In genomic region chr19:12498941-12499340, GRCm38 (mm10) we compare ENCODE assay signal across 13 mouse cellular contexts. TPM values are rescaled to one million over a fixed set of nuclear protein-coding genes. Genes with fewer than 3 reads are reported as not detected.
A peak's percentile ranks its signal among the peaks of the same experiment; 100 is the strongest.
DNase-seq lines count a peak whose midpoint lies in the region; ATAC-seq and TF ChIP-seq lines count a peak whose summit lies in the region.
"Had no signal": no experiment of that assay in that cellular context is flagged by ENCODE, and none has a peak within 500 bp of the region (broad histone marks: within the 10 kb centered on the region; RNA-seq: fewer than 3 reads in every experiment).

No protein-coding gene starts in this region.

- peak overlapping the region; percentile 28; the same call in 1 of the 2 replicates for H3K27ac ChIP-seq in gastrocnemius, adult 2 months
- peak overlapping the region; percentile 98 for H3K27ac ChIP-seq in forebrain, embryonic 10.5 days
- H3K27ac ChIP-seq in hindbrain, embryonic 16.5 days (ENCODE audit: low read depth, low read length), result peak overlapping the region; percentile 93
- H3K27ac ChIP-seq in midbrain, postnatal 0 days (ENCODE audit: low read depth, low read length), result peak overlapping the region; percentile 8; the same call in 1 of the 2 replicates
- H3K27ac ChIP-seq: heart, embryonic 15.5 days; kidney, postnatal 0 days had no signal

- 68% methylated on average over 1 of the region's 1 CpGs for WGBS in forebrain, embryonic 10.5 days
- 17% methylated on average over 1 of the region's 1 CpGs for WGBS in hindbrain, embryonic 16.5 days
- 23% methylated on average over 1 of the region's 1 CpGs for WGBS in midbrain, postnatal 0 days

- peak overlapping the region; percentile 83 for H3K4me2 ChIP-seq in hindbrain, embryonic 16.5 days (ENCODE audit: low read length)
- peak overlapping the region; percentile 87 for H3K4me2 ChIP-seq in midbrain, postnatal 0 days (ENCODE audit: low read depth, low read length, poor library complexity, severe bottlenecking)
- H3K4me2 ChIP-seq: heart, embryonic 15.5 days had no signal

- DNase-seq in gastrocnemius, adult 2 months, result no peak
- DNase-seq in gastrocnemius, adult 18-20 months (ENCODE audit: low spot score), result no peak
- no peak for DNase-seq in forebrain, embryonic 10.5 days (ENCODE audit: extremely low spot score, low spot score)
- DNase-seq in midbrain, postnatal 0 days (ENCODE audit: low spot score), result no peak
- no peak for DNase-seq in right cerebral cortex, postnatal 25 days
- no peak for DNase-seq in ovary, adult 18-20 months (ENCODE audit: low spot score)
- DNase-seq: lung, postnatal 10 days; spleen, adult 18-20 months; thymus, postnatal 25 days had no signal

- no peaks in the 10 kb centered on the region for H3K27me3 ChIP-seq in forebrain, embryonic 10.5 days (ENCODE audit: poor library complexity, severe bottlenecking)
- no peaks in the 10 kb centered on the region for H3K27me3 ChIP-seq in hindbrain, embryonic 16.5 days (replicated peaks; ENCODE audit: control insufficient read depth, insufficient read depth, low read length)
- H3K27me3 ChIP-seq in midbrain, postnatal 0 days (ENCODE audit: insufficient read depth, low read length), result no peaks in the 10 kb centered on the region

- H3K36me3 ChIP-seq in forebrain, embryonic 10.5 days (replicated peaks), result peaks cover 40% of the 10 kb centered on the region
- no peaks in the 10 kb centered on the region for H3K36me3 ChIP-seq in hindbrain, embryonic 16.5 days (ENCODE audit: control insufficient read depth, insufficient read depth, low read length)
- H3K36me3 ChIP-seq in midbrain, postnatal 0 days (ENCODE audit: insufficient read depth, low read length), result peaks cover 5% of the 10 kb centered on the region; the same call in 1 of the 2 replicates
- H3K36me3 ChIP-seq: heart, embryonic 15.5 days had no signal

- intact Hi-C loops in gastrocnemius, adult 2 months (cut with DNase I), result no loop called here

- no peak for ATAC-seq in hindbrain, embryonic 16.5 days
- ATAC-seq in midbrain, postnatal 0 days (ENCODE audit: low FRiP score), result no peak
- no peak for ATAC-seq in monocyte, adult 5-6 weeks (replicated peaks; ENCODE audit: insufficient number of reproducible peaks, low FRiP score, low TSS enrichment, poor library complexity, severe bottlenecking)

- peaks cover 70% of the 10 kb centered on the region for H3K4me1 ChIP-seq in forebrain, embryonic 10.5 days
- peaks cover 19% of the 10 kb centered on the region for H3K4me1 ChIP-seq in hindbrain, embryonic 16.5 days (ENCODE audit: control insufficient read depth, insufficient read depth, low read depth, low read length)
- peaks cover 11% of the 10 kb centered on the region; the same call in 1 of the 2 replicates for H3K4me1 ChIP-seq in midbrain, postnatal 0 days (ENCODE audit: insufficient read depth, low read length)

- no peak for TF ChIP-seq CTCF in gastrocnemius, adult 2 months (IDR thresholded peaks at IDR 0.05)
- TF ChIP-seq CTCF in midbrain, postnatal 0 days (IDR thresholded peaks at IDR 0.05), result no peak

- no peaks in the 10 kb centered on the region for H3K9me3 ChIP-seq in forebrain, embryonic 10.5 days
- H3K9me3 ChIP-seq in hindbrain, embryonic 16.5 days (ENCODE audit: control insufficient read depth, low read length), result no peaks in the 10 kb centered on the region
- no peaks in the 10 kb centered on the region for H3K9me3 ChIP-seq in midbrain, postnatal 0 days (ENCODE audit: low read length)
- H3K9me3 ChIP-seq: heart, embryonic 15.5 days had no signal

- H3K9ac ChIP-seq in hindbrain, embryonic 16.5 days (ENCODE audit: low read depth, low read length), result no peak overlapping the region
- H3K9ac ChIP-seq in midbrain, postnatal 0 days (replicated peaks; ENCODE audit: low read length, poor library complexity, severe bottlenecking), result no peak overlapping the region
- H3K9ac ChIP-seq: heart, embryonic 15.5 days had no signal

- H3K4me3 ChIP-seq in gastrocnemius, adult 2 months, result peak overlapping the region; percentile 90
- H3K4me3 ChIP-seq in forebrain, embryonic 10.5 days, result peak overlapping the region; percentile 93
- H3K4me3 ChIP-seq in hindbrain, embryonic 16.5 days (ENCODE audit: low read length), result peak overlapping the region; percentile 69; the same call in 1 of the 2 replicates
- peak overlapping the region; percentile 99 for H3K4me3 ChIP-seq in midbrain, postnatal 0 days (ENCODE audit: low read depth, low read length)

RNA-seq across cellular contexts. Expression of gene Dtx4, which starts 2.3 kb away (rescaled TPM):
- 1 to 10 TPM; 3.9 to 4.2 TPM for total RNA-seq in gastrocnemius, adult 2 months (2021)
- 1 to 10 TPM; 2.9 to 3.7 TPM for total RNA-seq in gastrocnemius, adult 18-20 months (2021)
- 31.7 and 34.3 TPM in 2 replicates for polyA plus RNA-seq in forebrain, embryonic 10.5 days (2016; fragmentation: Nextera tagmentation; extraction: Ambion mirVana)
- 32.7 and 39.2 TPM in 2 replicates for polyA plus RNA-seq in hindbrain, embryonic 16.5 days (2015; fragmentation: Nextera tagmentation; extraction: Ambion mirVana)
- total RNA-seq in midbrain, postnatal 0 days (2014; rRNA removed), result 57.5 and 63.1 TPM in 2 replicates
- 24.3 and 26.3 TPM in 2 replicates for polyA plus RNA-seq in midbrain, postnatal 0 days (2015; fragmentation: Nextera tagmentation; extraction: Ambion mirVana)
- 2.6 to 4.2 TPM (median 2.7 TPM) in 3 replicates for total RNA-seq in monocyte, adult 5-6 weeks (2017)

RNA-seq across cellular contexts. Expression of gene Mpeg1, which starts 38.4 kb away (rescaled TPM):
- 1 to 10 TPM in 1 of 2 experiments, under 1 TPM in 1; 0.98 to 1.1 TPM for total RNA-seq in gastrocnemius, adult 2 months (2021)
- total RNA-seq in gastrocnemius, adult 18-20 months (2021), result 1 to 10 TPM in 1 of 2 experiments, under 1 TPM in 1; 0.80 to 1.6 TPM
- 0.11 and 0.17 TPM in 2 replicates for polyA plus RNA-seq in forebrain, embryonic 10.5 days (2016; fragmentation: Nextera tagmentation; extraction: Ambion mirVana)
- polyA plus RNA-seq in hindbrain, embryonic 16.5 days (2015; fragmentation: Nextera tagmentation; extraction: Ambion mirVana), result 0.66 and 0.77 TPM in 2 replicates
- 2.7 and 4.2 TPM in 2 replicates for total RNA-seq in midbrain, postnatal 0 days (2014; rRNA removed)
- polyA plus RNA-seq in midbrain, postnatal 0 days (2015; fragmentation: Nextera tagmentation; extraction: Ambion mirVana), result 0.83 and 0.88 TPM in 2 replicates
- 282 to 374 TPM (median 353 TPM) in 3 replicates for total RNA-seq in monocyte, adult 5-6 weeks (2017)

RNA-seq across cellular contexts. Expression of gene Fam111a, which starts 46.6 kb away (rescaled TPM):
- total RNA-seq in gastrocnemius, adult 2 months (2021), result 1 to 10 TPM; 2.1 to 2.4 TPM
- total RNA-seq in gastrocnemius, adult 18-20 months (2021), result 1 to 10 TPM; 1.3 to 2.7 TPM
- 21.0 and 22.0 TPM in 2 replicates for polyA plus RNA-seq in forebrain, embryonic 10.5 days (2016; fragmentation: Nextera tagmentation; extraction: Ambion mirVana)
- 6.2 and 6.9 TPM in 2 replicates for polyA plus RNA-seq in hindbrain, embryonic 16.5 days (2015; fragmentation: Nextera tagmentation; extraction: Ambion mirVana)
- 2.3 and 4.2 TPM in 2 replicates for total RNA-seq in midbrain, postnatal 0 days (2014; rRNA removed)
- 2.4 and 2.7 TPM in 2 replicates for polyA plus RNA-seq in midbrain, postnatal 0 days (2015; fragmentation: Nextera tagmentation; extraction: Ambion mirVana)
- 148 to 161 TPM (median 159 TPM) in 3 replicates for total RNA-seq in monocyte, adult 5-6 weeks (2017)

Comparison
In these comparisons a context has a peak if more than half of its experiments do, and no peak if none do; other contexts are left out.
1. H3K27ac ChIP-seq: peak in every context shown above with its lines; median percentile 98 in forebrain, embryonic 10.5 days; 93 in hindbrain, embryonic 16.5 days; 28 in gastrocnemius, adult 2 months; 8 in midbrain, postnatal 0 days.
2. RNA of gene Dtx4, which starts 2.3 kb away (total RNA-seq): 57.5 to 63.1 TPM in midbrain, postnatal 0 days; 3.9 to 4.2 TPM in gastrocnemius, adult 2 months, 2.9 to 3.7 TPM in gastrocnemius, adult 18-20 months and 2.6 to 4.2 TPM in monocyte, adult 5-6 weeks; every median in the first group is over 10 times any median in the second.
3. RNA of gene Mpeg1, which starts 38.4 kb away (total RNA-seq): 282 to 374 TPM in monocyte, adult 5-6 weeks; 2.7 to 4.2 TPM in midbrain, postnatal 0 days, 0.80 to 1.6 TPM in gastrocnemius, adult 18-20 months and 0.98 to 1.1 TPM in gastrocnemius, adult 2 months; every median in the first group is over 10 times any median in the second.
4. RNA of gene Fam111a, which starts 46.6 kb away (total RNA-seq): 148 to 161 TPM in monocyte, adult 5-6 weeks; 1.3 to 2.7 TPM in gastrocnemius, adult 18-20 months, 2.1 to 2.4 TPM in gastrocnemius, adult 2 months and 2.3 to 4.2 TPM in midbrain, postnatal 0 days; every median in the first group is over 10 times any median in the second.
5. Peak in every context shown above with its lines, with median percentiles within 50 percentile points of each other: H3K4me3 ChIP-seq.